Mouse (Mus musculus) kidney, postnatal 14 days (tissue): ENCODE data around the gene C330021F23Rik.
"Not testable (repeated sequence)": the region's sequence is repeated elsewhere in the genome, so short reads cannot be mapped to it uniquely, and the experiment has no call there.

Experiments used
- DNase-seq: peaks from one replicate; pipeline ENCODE4 v3.0.0; 2022; ENCODE audit warnings: mixed read lengths

Gene C330021F23Rik

GRCm38 (mm10) chr8:3567641-3568371 is at the start of gene C330021F23Rik:
TSS of gene C330021F23Rik (plus strand) at chr8:3567990.
- peak; percentile 69 for DNase-seq

GRCm38 (mm10) chr8:3522007-3522697 is 45.6 kb upstream of the C330021F23Rik start:
- DNase-seq: no peak

GRCm38 (mm10) chr8:3530816-3531215 is 37.0 kb upstream of the C330021F23Rik start:
- DNase-seq: no peak

GRCm38 (mm10) chr8:3531936-3532335 is 35.9 kb upstream of the C330021F23Rik start:
- no peak for DNase-seq

GRCm38 (mm10) chr8:3536053-3536841 is 31.5 kb upstream of the C330021F23Rik start:
- no peak for DNase-seq

- DNase-seq: no peak
Observed at GRCm38 (mm10) chr8:3536940-3537339, 30.9 kb upstream of the C330021F23Rik start.

- DNase-seq: no peak
Observed at GRCm38 (mm10) chr8:3537666-3538065, 30.1 kb upstream of the C330021F23Rik start.

GRCm38 (mm10) chr8:3539146-3539545 is 28.6 kb upstream of the C330021F23Rik start:
- DNase-seq: no peak

- DNase-seq: no peak
Observed at GRCm38 (mm10) chr8:3540076-3540475, 27.7 kb upstream of the C330021F23Rik start.

- no peak for DNase-seq
Observed at GRCm38 (mm10) chr8:3546511-3546910, 21.3 kb upstream of the C330021F23Rik start.

- no peak for DNase-seq
Observed at GRCm38 (mm10) chr8:3552240-3552639, 15.6 kb upstream of the C330021F23Rik start.

GRCm38 (mm10) chr8:3556114-3556513 is 11.7 kb upstream of the C330021F23Rik start:
- no peak for DNase-seq

GRCm38 (mm10) chr8:3568378-3568777 is 588 bp downstream of the C330021F23Rik start:
- DNase-seq: no peak

- no peak for DNase-seq
Observed at GRCm38 (mm10) chr8:3569784-3570183, 2.0 kb downstream of the C330021F23Rik start.

GRCm38 (mm10) chr8:3574546-3574945 is 6.8 kb downstream of the C330021F23Rik start:
- DNase-seq: no peak

- no peak for DNase-seq
Observed at GRCm38 (mm10) chr8:3576211-3576960, 8.6 kb downstream of the C330021F23Rik start.

- DNase-seq: no peak
Observed at GRCm38 (mm10) chr8:3579390-3580364, 11.9 kb downstream of the C330021F23Rik start.

GRCm38 (mm10) chr8:3581961-3582360 is 14.2 kb downstream of the C330021F23Rik start:
- DNase-seq: not testable (repeated sequence)

GRCm38 (mm10) chr8:3586452-3586851 is 18.7 kb downstream of the C330021F23Rik start:
- DNase-seq: no peak

- DNase-seq: no peak
Observed at GRCm38 (mm10) chr8:3586993-3587390, 19.2 kb downstream of the C330021F23Rik start, which contains the start of gene Camsap3. TSS of gene Camsap3 (plus strand) at chr8:3587293.
